Mouse (Mus musculus) embryonic fibroblast, embryonic 13.5 days (primary cell): ENCODE data around the gene Bpgm.

Experiments
- CTCF ChIP-seq: IDR thresholded peaks from 2 replicates; pipeline ENCODE4 v1.5.1; 2011; ENCODE audit warnings: mild to moderate bottlenecking, control low read depth, low read length, moderate library complexity, borderline replicate concordance; ENCODE audit not compliant: insufficient read depth
- POLR2A ChIP-seq: IDR thresholded peaks from 2 replicates; pipeline ENCODE4 v1.6.1; 2011; ENCODE audit warnings: low read depth, mild to moderate bottlenecking, control low read depth, low read length, moderate library complexity

- no peak for TF ChIP-seq CTCF
- TF ChIP-seq POLR2A = no peak
Measured at GRCm38 (mm10) chr6:34526389-34526788, 50.4 kb downstream of the Bpgm start.
